Mouse (Mus musculus): ENCODE results near the gene Csrnp3. TPM values are rescaled to one million over a fixed set of nuclear protein-coding genes. Genes with fewer than 3 reads are reported as not detected.

Gene Csrnp3
- polyA plus RNA-seq, 1 experiment, result 0.01 TPM

GRCm38 (mm10) chr2:65894299-65894698, 48.7 kb downstream of the Csrnp3 start:
- Histone ChIP-seq H3K4me3 (no peak overlapping the region), H3K27me3 (ENCODE audit: control insufficient read depth, insufficient read depth, insufficient read length) (peaks cover 4% of the 10 kb centered on the region), H3ac (ENCODE audit: control insufficient read depth, insufficient read length) (no peak overlapping the region), H3K36me3 (ENCODE audit: control insufficient read depth, insufficient read depth) (no peaks in the 10 kb centered on the region), H3K79me2 (ENCODE audit: control insufficient read depth, insufficient read depth) (no peaks in the 10 kb centered on the region), H3K4me2 (ENCODE audit: low read depth) (no peak overlapping the region)
- no peak for TF ChIP-seq USF1 (IDR thresholded peaks at IDR 0.05; ENCODE audit: low read depth)
- TF ChIP-seq POLR2AphosphoS2 (IDR thresholded peaks at IDR 0.05; ENCODE audit: insufficient read length, low read depth), result no peak
- TF ChIP-seq TCF12 (IDR thresholded peaks at IDR 0.05; ENCODE audit: insufficient read depth, poor library complexity, severe bottlenecking), result no peak
- no peak for TF ChIP-seq CEBPB (IDR thresholded peaks at IDR 0.05; ENCODE audit: insufficient read depth, poor library complexity, severe bottlenecking)
- no peak for TF ChIP-seq SRF (IDR thresholded peaks at IDR 0.05; ENCODE audit: control insufficient read depth, insufficient read length, low read depth)
- no peak for TF ChIP-seq E2F4 (IDR thresholded peaks at IDR 0.05; ENCODE audit: insufficient read depth)
- no peak for TF ChIP-seq TCF3 (IDR thresholded peaks at IDR 0.05; ENCODE audit: insufficient read length, low read depth)
- TF ChIP-seq POLR2A (IDR thresholded peaks at IDR 0.05; ENCODE audit: insufficient read length, low read depth), result no peak
- no peak for TF ChIP-seq MAX (IDR thresholded peaks at IDR 0.05; ENCODE audit: low read depth)
- TF ChIP-seq REST (IDR thresholded peaks at IDR 0.05; ENCODE audit: insufficient read depth, insufficient read length), result no peak
- no peak for TF ChIP-seq MYOD1 (IDR thresholded peaks at IDR 0.05; ENCODE audit: control insufficient read depth in 1 of 3, insufficient read length in 2 of 3, low read depth in 2 of 3)
- TF ChIP-seq MYOG (IDR thresholded peaks at IDR 0.05; ENCODE audit: control insufficient read depth in 1 of 3, insufficient read depth in 1 of 3, insufficient read length in 2 of 3, low read depth in 2 of 3), result no peak

GRCm38 (mm10) chr2:65896542-65896941, 51.0 kb downstream of the Csrnp3 start:
- Histone ChIP-seq H3K4me3 (no peak overlapping the region), H3K79me2 (ENCODE audit: control insufficient read depth, insufficient read depth) (no peaks in the 10 kb centered on the region), H3K4me2 (ENCODE audit: low read depth) (no peak overlapping the region), H3K36me3 (ENCODE audit: control insufficient read depth, insufficient read depth) (no peaks in the 10 kb centered on the region), H3K27me3 (ENCODE audit: control insufficient read depth, insufficient read depth, insufficient read length) (peaks cover 4% of the 10 kb centered on the region), H3ac (ENCODE audit: control insufficient read depth, insufficient read length) (no peak overlapping the region)
- TF ChIP-seq TCF12 (IDR thresholded peaks at IDR 0.05; ENCODE audit: insufficient read depth, poor library complexity, severe bottlenecking) (no peak), POLR2AphosphoS2 (IDR thresholded peaks at IDR 0.05; ENCODE audit: insufficient read length, low read depth) (no peak), CEBPB (IDR thresholded peaks at IDR 0.05; ENCODE audit: insufficient read depth, poor library complexity, severe bottlenecking) (no peak), TCF3 (IDR thresholded peaks at IDR 0.05; ENCODE audit: insufficient read length, low read depth) (no peak), E2F4 (IDR thresholded peaks at IDR 0.05; ENCODE audit: insufficient read depth) (no peak), MAX (IDR thresholded peaks at IDR 0.05; ENCODE audit: low read depth) (no peak), USF1 (IDR thresholded peaks at IDR 0.05; ENCODE audit: low read depth) (no peak), REST (IDR thresholded peaks at IDR 0.05; ENCODE audit: insufficient read depth, insufficient read length) (no peak), POLR2A (IDR thresholded peaks at IDR 0.05; ENCODE audit: insufficient read length, low read depth) (no peak), MYOG (IDR thresholded peaks at IDR 0.05; ENCODE audit: control insufficient read depth in 1 of 3, insufficient read depth in 1 of 3, insufficient read length in 2 of 3, low read depth in 2 of 3) (no peak), MYOD1 (IDR thresholded peaks at IDR 0.05; ENCODE audit: control insufficient read depth in 1 of 3, insufficient read length in 2 of 3, low read depth in 2 of 3) (no peak), SRF (IDR thresholded peaks at IDR 0.05; ENCODE audit: control insufficient read depth, insufficient read length, low read depth) (no peak)

- Histone ChIP-seq H3K79me2 (ENCODE audit: control insufficient read depth, insufficient read depth) (no peaks in the 10 kb centered on the region), H3K4me3 (no peak overlapping the region), H3ac (ENCODE audit: control insufficient read depth, insufficient read length) (no peak overlapping the region), H3K27me3 (ENCODE audit: control insufficient read depth, insufficient read depth, insufficient read length) (peaks cover 4% of the 10 kb centered on the region), H3K4me2 (ENCODE audit: low read depth) (no peak overlapping the region), H3K36me3 (ENCODE audit: control insufficient read depth, insufficient read depth) (no peaks in the 10 kb centered on the region)
- TF ChIP-seq TCF3 (IDR thresholded peaks at IDR 0.05; ENCODE audit: insufficient read length, low read depth) (no peak), MAX (IDR thresholded peaks at IDR 0.05; ENCODE audit: low read depth) (no peak), REST (IDR thresholded peaks at IDR 0.05; ENCODE audit: insufficient read depth, insufficient read length) (no peak), POLR2AphosphoS2 (IDR thresholded peaks at IDR 0.05; ENCODE audit: insufficient read length, low read depth) (no peak), TCF12 (IDR thresholded peaks at IDR 0.05; ENCODE audit: insufficient read depth, poor library complexity, severe bottlenecking) (no peak), USF1 (IDR thresholded peaks at IDR 0.05; ENCODE audit: low read depth) (no peak), MYOD1 (IDR thresholded peaks at IDR 0.05; ENCODE audit: control insufficient read depth in 1 of 3, insufficient read length in 2 of 3, low read depth in 2 of 3) (no peak), SRF (IDR thresholded peaks at IDR 0.05; ENCODE audit: control insufficient read depth, insufficient read length, low read depth) (no peak), CEBPB (IDR thresholded peaks at IDR 0.05; ENCODE audit: insufficient read depth, poor library complexity, severe bottlenecking) (no peak), POLR2A (IDR thresholded peaks at IDR 0.05; ENCODE audit: insufficient read length, low read depth) (no peak), E2F4 (IDR thresholded peaks at IDR 0.05; ENCODE audit: insufficient read depth) (no peak), MYOG (IDR thresholded peaks at IDR 0.05; ENCODE audit: control insufficient read depth in 1 of 3, insufficient read depth in 1 of 3, insufficient read length in 2 of 3, low read depth in 2 of 3) (no peak)
Measured at GRCm38 (mm10) chr2:65897084-65897483, 51.5 kb downstream of the Csrnp3 start.

GRCm38 (mm10) chr2:65899478-65899877, 53.9 kb downstream of the Csrnp3 start:
- Histone ChIP-seq H3K27me3 (ENCODE audit: control insufficient read depth, insufficient read depth, insufficient read length) (peaks cover 4% of the 10 kb centered on the region), H3K4me3 (no peak overlapping the region), H3ac (ENCODE audit: control insufficient read depth, insufficient read length) (no peak overlapping the region), H3K36me3 (ENCODE audit: control insufficient read depth, insufficient read depth) (no peaks in the 10 kb centered on the region), H3K4me2 (ENCODE audit: low read depth) (no peak overlapping the region), H3K79me2 (ENCODE audit: control insufficient read depth, insufficient read depth) (no peaks in the 10 kb centered on the region)
- TF ChIP-seq MAX (IDR thresholded peaks at IDR 0.05; ENCODE audit: low read depth), result no peak
- no peak for TF ChIP-seq SRF (IDR thresholded peaks at IDR 0.05; ENCODE audit: control insufficient read depth, insufficient read length, low read depth)
- no peak for TF ChIP-seq POLR2A (IDR thresholded peaks at IDR 0.05; ENCODE audit: insufficient read length, low read depth)
- no peak for TF ChIP-seq REST (IDR thresholded peaks at IDR 0.05; ENCODE audit: insufficient read depth, insufficient read length)
- TF ChIP-seq E2F4 (IDR thresholded peaks at IDR 0.05; ENCODE audit: insufficient read depth), result no peak
- TF ChIP-seq TCF12 (IDR thresholded peaks at IDR 0.05; ENCODE audit: insufficient read depth, poor library complexity, severe bottlenecking), result no peak
- TF ChIP-seq POLR2AphosphoS2 (IDR thresholded peaks at IDR 0.05; ENCODE audit: insufficient read length, low read depth), result no peak
- TF ChIP-seq USF1 (IDR thresholded peaks at IDR 0.05; ENCODE audit: low read depth), result no peak
- no peak for TF ChIP-seq CEBPB (IDR thresholded peaks at IDR 0.05; ENCODE audit: insufficient read depth, poor library complexity, severe bottlenecking)
- no peak for TF ChIP-seq MYOG (IDR thresholded peaks at IDR 0.05; ENCODE audit: control insufficient read depth in 1 of 3, insufficient read depth in 1 of 3, insufficient read length in 2 of 3, low read depth in 2 of 3)
- no peak for TF ChIP-seq MYOD1 (IDR thresholded peaks at IDR 0.05; ENCODE audit: control insufficient read depth in 1 of 3, insufficient read length in 2 of 3, low read depth in 2 of 3)
- TF ChIP-seq TCF3 (IDR thresholded peaks at IDR 0.05; ENCODE audit: insufficient read length, low read depth), result no peak

Measured in myocyte (in vitro differentiated cells).